Mouse (Mus musculus) frontal cortex, postnatal 10 days (tissue): ENCODE measurements at regions not wholly inside any gene's neighbourhood (a gene's known extent, or its start where the extent isn't known, plus 50 kb on each side); places are given as distances from the start of the nearest gene placed in this dataset.

Experiments
- DNase-seq, 2 experiments: peaks; one replicate each; pipeline ENCODE4 v3.0.0; 2022; ENCODE audit warnings: low spot score in 2 of 2, mixed read lengths in 1 of 2

- DNase-seq = no peak
These were observed 155.2 kb downstream of the Trim29 start for GRCm38 (mm10) chr9:43465731-43466330.

- no peak for DNase-seq
These were observed 156.2 kb downstream of the Trim29 start for GRCm38 (mm10) chr9:43466883-43467282.

- no peak for DNase-seq
These were observed 158.6 kb downstream of the Trim29 start for GRCm38 (mm10) chr9:43469215-43469614.

GRCm38 (mm10) chr9:43472231-43472630 is 161.6 kb downstream of the Trim29 start:
- no peak for DNase-seq

- DNase-seq = no peak
These were observed 162.5 kb downstream of the Trim29 start for GRCm38 (mm10) chr9:43473164-43473563.

- DNase-seq = peak; percentile 25 to 36
These were observed 163.1 kb downstream of the Trim29 start for GRCm38 (mm10) chr9:43473601-43474302.

- DNase-seq = no peak
These were observed 163.6 kb downstream of the Trim29 start for GRCm38 (mm10) chr9:43474303-43474643.

GRCm38 (mm10) chr9:43480826-43481591 is 170.4 kb downstream of the Trim29 start:
- DNase-seq = no peak

- DNase-seq = no peak
These were observed 171.7 kb downstream of the Trim29 start for GRCm38 (mm10) chr9:43482101-43483090.

- DNase-seq = no peak
These were observed 172.5 kb downstream of the Trim29 start for GRCm38 (mm10) chr9:43483195-43483594.

- DNase-seq = no peak
These were observed 173.3 kb downstream of the Trim29 start for GRCm38 (mm10) chr9:43483906-43484305.

- no peak for DNase-seq
These were observed 176.1 kb downstream of the Trim29 start for GRCm38 (mm10) chr9:43486704-43487103.

- DNase-seq = no peak
These were observed 178.6 kb downstream of the Trim29 start for GRCm38 (mm10) chr9:43489205-43489604.

- DNase-seq = no peak
These were observed 180.5 kb downstream of the Trim29 start for GRCm38 (mm10) chr9:43491024-43491751.

- DNase-seq = no peak
These were observed 181.8 kb downstream of the Trim29 start for GRCm38 (mm10) chr9:43492236-43493000.

GRCm38 (mm10) chr9:43498596-43498995 is 187.9 kb downstream of the Trim29 start:
- no peak for DNase-seq

GRCm38 (mm10) chr9:43504270-43504932 is 193.8 kb downstream of the Trim29 start:
- no peak for DNase-seq

GRCm38 (mm10) chr9:43505856-43506255 is 195.2 kb downstream of the Trim29 start:
- no peak for DNase-seq

- DNase-seq = no peak
These were observed 195.6 kb downstream of the Trim29 start for GRCm38 (mm10) chr9:43506276-43506675.

- DNase-seq = no peak
These were observed 202.2 kb downstream of the Trim29 start for GRCm38 (mm10) chr9:43512806-43513205.
